Mouse (Mus musculus): ENCODE results near the gene Otulin.

Gene Otulin

GRCm38 (mm10) chr15:27570385-27570784 lies 60.1 kb downstream of the Otulin start:
- Histone ChIP-seq H3K4me1 (replicated peaks; ENCODE audit: low read depth, low read length) (0 out of 2 replicates have a peak, but pooled peaks cover 10% of the 10 kb centered on the region), H3K27me3 (ENCODE audit: insufficient read depth, low read length) (no peaks in the 10 kb centered on the region), H3K4me3 (replicated peaks; ENCODE audit: low read length) (no peak overlapping the region), H3K36me3 (ENCODE audit: insufficient read depth, low read length) (peaks cover 13% of the 10 kb centered on the region; the same call in 1 of the 2 replicates), H3K9me3 (ENCODE audit: low read length) (peaks cover 4% of the 10 kb centered on the region; the same call in 1 of the 2 replicates)
- TF ChIP-seq NANOG (IDR thresholded peaks at IDR 0.05; ENCODE audit: borderline replicate concordance, low read length) (no peak), CTCF (conservative IDR thresholded peaks at IDR 0.05; ENCODE audit: low read length) (no peak), POU5F1 (IDR thresholded peaks at IDR 0.05; ENCODE audit: borderline replicate concordance, low read length) (no peak)

GRCm38 (mm10) chr15:27569924-27570323 lies 60.6 kb downstream of the Otulin start:
- H3K27me3 ChIP-seq (ENCODE audit: insufficient read depth, low read length) = no peaks in the 10 kb centered on the region
- no peak overlapping the region for H3K4me3 ChIP-seq (replicated peaks; ENCODE audit: low read length)
- 0 out of 2 replicates have a peak, but pooled peaks cover 10% of the 10 kb centered on the region for H3K4me1 ChIP-seq (replicated peaks; ENCODE audit: low read depth, low read length)
- H3K9me3 ChIP-seq (ENCODE audit: low read length) = peaks cover 4% of the 10 kb centered on the region; the same call in 1 of the 2 replicates
- peaks cover 13% of the 10 kb centered on the region; the same call in 1 of the 2 replicates for H3K36me3 ChIP-seq (ENCODE audit: insufficient read depth, low read length)
- TF ChIP-seq NANOG (IDR thresholded peaks at IDR 0.05; ENCODE audit: borderline replicate concordance, low read length) (no peak), POU5F1 (IDR thresholded peaks at IDR 0.05; ENCODE audit: borderline replicate concordance, low read length) (no peak), CTCF (conservative IDR thresholded peaks at IDR 0.05; ENCODE audit: low read length) (no peak)

- H3K4me3 ChIP-seq (replicated peaks; ENCODE audit: low read length) = no peak overlapping the region
- no peaks in the 10 kb centered on the region for H3K27me3 ChIP-seq (ENCODE audit: insufficient read depth, low read length)
- H3K9me3 ChIP-seq (ENCODE audit: low read length) = peaks cover 4% of the 10 kb centered on the region; the same call in 1 of the 2 replicates
- TF ChIP-seq NANOG (IDR thresholded peaks at IDR 0.05; ENCODE audit: borderline replicate concordance, low read length) (no peak), CTCF (conservative IDR thresholded peaks at IDR 0.05; ENCODE audit: low read length) (no peak), POU5F1 (IDR thresholded peaks at IDR 0.05; ENCODE audit: borderline replicate concordance, low read length) (no peak)
- peaks cover 13% of the 10 kb centered on the region; the same call in 1 of the 2 replicates for H3K36me3 ChIP-seq (ENCODE audit: insufficient read depth, low read length)
- H3K4me1 ChIP-seq (replicated peaks; ENCODE audit: low read depth, low read length) = 0 out of 2 replicates have a peak, but pooled peaks cover 10% of the 10 kb centered on the region
Observed at GRCm38 (mm10) chr15:27568371-27568770, 62.1 kb downstream of the Otulin start.

GRCm38 (mm10) chr15:27567356-27567755 lies 63.1 kb downstream of the Otulin start:
- peaks cover 4% of the 10 kb centered on the region; the same call in 1 of the 2 replicates for H3K9me3 ChIP-seq (ENCODE audit: low read length)
- 0 out of 2 replicates have a peak, but pooled peaks cover 10% of the 10 kb centered on the region for H3K4me1 ChIP-seq (replicated peaks; ENCODE audit: low read depth, low read length)
- no peaks in the 10 kb centered on the region for H3K27me3 ChIP-seq (ENCODE audit: insufficient read depth, low read length)
- H3K36me3 ChIP-seq (ENCODE audit: insufficient read depth, low read length) = 0 out of 2 replicates have a peak, but pooled peaks cover 8% of the 10 kb centered on the region
- TF ChIP-seq CTCF (conservative IDR thresholded peaks at IDR 0.05; ENCODE audit: low read length) (no peak), POU5F1 (IDR thresholded peaks at IDR 0.05; ENCODE audit: borderline replicate concordance, low read length) (no peak), NANOG (IDR thresholded peaks at IDR 0.05; ENCODE audit: borderline replicate concordance, low read length) (no peak)
- H3K4me3 ChIP-seq (replicated peaks; ENCODE audit: low read length) = no peak overlapping the region

GRCm38 (mm10) chr15:27565626-27566185 lies 64.8 kb downstream of the Otulin start:
- Histone ChIP-seq H3K36me3 (ENCODE audit: insufficient read depth, low read length) (0 out of 2 replicates have a peak, but pooled peaks cover 8% of the 10 kb centered on the region), H3K4me1 (replicated peaks; ENCODE audit: low read depth, low read length) (0 out of 2 replicates have a peak, but pooled peaks cover 4% of the 10 kb centered on the region), H3K27me3 (ENCODE audit: insufficient read depth, low read length) (no peaks in the 10 kb centered on the region), H3K4me3 (replicated peaks; ENCODE audit: low read length) (no peak overlapping the region), H3K9me3 (ENCODE audit: low read length) (peaks cover 4% of the 10 kb centered on the region; the same call in 1 of the 2 replicates)
- TF ChIP-seq CTCF (conservative IDR thresholded peaks at IDR 0.05; ENCODE audit: low read length) = no peak
- no peak for TF ChIP-seq NANOG (IDR thresholded peaks at IDR 0.05; ENCODE audit: borderline replicate concordance, low read length)
- no peak for TF ChIP-seq POU5F1 (IDR thresholded peaks at IDR 0.05; ENCODE audit: borderline replicate concordance, low read length)

- Histone ChIP-seq H3K4me1 (replicated peaks; ENCODE audit: low read depth, low read length) (no peaks in the 10 kb centered on the region), H3K4me3 (replicated peaks; ENCODE audit: low read length) (no peak overlapping the region), H3K9me3 (ENCODE audit: low read length) (peaks cover 4% of the 10 kb centered on the region; the same call in 1 of the 2 replicates), H3K27me3 (ENCODE audit: insufficient read depth, low read length) (no peaks in the 10 kb centered on the region), H3K36me3 (ENCODE audit: insufficient read depth, low read length) (0 out of 2 replicates have a peak, but pooled peaks cover 8% of the 10 kb centered on the region)
- TF ChIP-seq CTCF (conservative IDR thresholded peaks at IDR 0.05; ENCODE audit: low read length) (no peak), NANOG (IDR thresholded peaks at IDR 0.05; ENCODE audit: borderline replicate concordance, low read length) (no peak), POU5F1 (IDR thresholded peaks at IDR 0.05; ENCODE audit: borderline replicate concordance, low read length) (no peak)
Observed at GRCm38 (mm10) chr15:27564106-27565100, 66.1 kb downstream of the Otulin start.

- Histone ChIP-seq H3K36me3 (ENCODE audit: insufficient read depth, low read length) (peaks cover 4% of the 10 kb centered on the region; the same call in 1 of the 2 replicates), H3K27me3 (ENCODE audit: insufficient read depth, low read length) (no peaks in the 10 kb centered on the region), H3K4me3 (replicated peaks; ENCODE audit: low read length) (no peak overlapping the region), H3K4me1 (replicated peaks; ENCODE audit: low read depth, low read length) (peaks cover 5% of the 10 kb centered on the region), H3K9me3 (ENCODE audit: low read length) (no peaks in the 10 kb centered on the region)
- no peak for TF ChIP-seq NANOG (IDR thresholded peaks at IDR 0.05; ENCODE audit: borderline replicate concordance, low read length)
- no peak for TF ChIP-seq POU5F1 (IDR thresholded peaks at IDR 0.05; ENCODE audit: borderline replicate concordance, low read length)
- no peak for TF ChIP-seq CTCF (conservative IDR thresholded peaks at IDR 0.05; ENCODE audit: low read length)
Observed at GRCm38 (mm10) chr15:27560315-27560714, 70.2 kb downstream of the Otulin start.

Data from E14TG2a.4 (cell line).